ENCODE assay signal across 29 mouse cellular contexts in the genomic region with DNA sequence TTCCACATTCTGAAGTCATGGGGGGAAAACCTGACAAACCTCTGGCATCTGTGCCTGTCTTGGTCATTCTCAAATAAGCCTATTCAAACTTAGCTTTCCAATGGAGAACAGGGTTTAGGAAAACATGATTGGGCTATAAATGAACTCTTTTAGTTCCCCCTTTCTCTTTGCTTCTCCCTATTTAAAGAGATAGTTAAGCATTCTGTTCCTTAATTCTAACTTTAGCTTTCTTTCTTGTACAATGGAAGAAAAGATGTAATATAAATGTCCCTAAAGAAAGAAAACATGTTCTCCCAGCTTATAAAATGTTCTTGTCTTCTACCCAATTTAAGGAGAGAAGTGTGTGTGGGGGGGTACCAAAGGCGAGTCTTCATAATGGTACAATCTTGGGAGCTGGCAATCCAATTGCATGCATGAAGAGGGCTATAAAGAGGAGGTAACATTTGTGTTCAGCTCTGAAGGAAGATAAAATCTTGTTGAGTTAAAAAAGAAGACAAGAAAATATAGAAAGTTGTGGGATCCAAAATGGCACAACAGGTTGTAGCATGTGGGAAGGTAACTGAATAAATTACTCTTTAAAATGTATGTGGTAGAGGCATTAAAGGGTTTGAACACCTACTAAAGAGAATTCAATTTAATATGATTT.
DNase-seq lines count a peak whose midpoint lies in the region; ATAC-seq lines count a peak whose summit lies in the region.
"Had no signal": no experiment of that assay in that cellular context is flagged by ENCODE, and none has a peak within 500 bp of the region (broad histone marks: within the 10 kb centered on the region; RNA-seq: fewer than 3 reads in every experiment).

No protein-coding gene starts in this region.

- peak; percentile 4 to 27 for DNase-seq in frontal cortex, adult 2 months (ENCODE audit: extremely low spot score in 1 of 2, low spot score in 1 of 2)
- no peak for DNase-seq in frontal cortex, postnatal 14 days (ENCODE audit: low spot score in 2 of 2)
- peak; percentile 7 to 17 for DNase-seq in left cerebral cortex, postnatal 14 days (ENCODE audit: low spot score in 2 of 2)
- no peak for DNase-seq in left cerebral cortex, adult 11 months (ENCODE audit: low spot score)
- peak; percentile 58 for DNase-seq in brain, adult 2 months (ENCODE audit: low read depth, low spot score)
- no peak for DNase-seq in kidney, postnatal 4 days
- DNase-seq: adrenal gland, postnatal 10 days; adrenal gland, postnatal 36 days; B cell, adult 2 months; cerebellum, adult 11-12 months; cerebellum, adult 8-10 months; cerebellum, postnatal 10 days; cerebellum, postnatal 36 days; forebrain, postnatal 0 days; gastrocnemius, postnatal 25 days; heart, adult 18-20 months; heart, postnatal 10 days; heart, postnatal 36 days had no signal

- no peaks in the 10 kb centered on the region for H3K27me3 ChIP-seq in midbrain, embryonic 13.5 days
- H3K27me3 ChIP-seq: CH12.LX; forebrain, embryonic 13.5 days; heart, embryonic 12.5 days; heart, embryonic 15.5 days; hindbrain, embryonic 13.5 days; Patski had no signal

- H3K36me3 ChIP-seq in midbrain, embryonic 13.5 days, result no peaks in the 10 kb centered on the region
- H3K36me3 ChIP-seq: forebrain, embryonic 10.5 days; G1E; heart, embryonic 12.5 days; heart, embryonic 15.5 days; hindbrain, embryonic 10.5 days; hindbrain, embryonic 13.5 days had no signal

- no peak overlapping the region for H3K27ac ChIP-seq in midbrain, embryonic 13.5 days
- H3K27ac ChIP-seq: forebrain, embryonic 10.5 days; forebrain, embryonic 13.5 days; heart, embryonic 15.5 days; hindbrain, embryonic 10.5 days; hindbrain, embryonic 13.5 days had no signal

- no peaks in the 10 kb centered on the region for H3K9me3 ChIP-seq in midbrain, embryonic 13.5 days
- H3K9me3 ChIP-seq: forebrain, embryonic 10.5 days; forebrain, embryonic 13.5 days; G1E; heart, embryonic 12.5 days; heart, embryonic 15.5 days; hindbrain, embryonic 10.5 days; hindbrain, embryonic 13.5 days had no signal

- H3K9ac ChIP-seq in midbrain, embryonic 13.5 days (replicated peaks), result no peak overlapping the region
- H3K9ac ChIP-seq: forebrain, embryonic 13.5 days; forebrain, postnatal 0 days; heart, embryonic 12.5 days; heart, embryonic 15.5 days; hindbrain, embryonic 13.5 days had no signal

- no peak for ATAC-seq in midbrain, embryonic 13.5 days
- ATAC-seq: forebrain, embryonic 13.5 days; forebrain, postnatal 0 days; hindbrain, embryonic 16.5 days; Patski had no signal

- intact Hi-C loops in left cerebral cortex, postnatal 14 days (cut with DNase I), result no loop called here

- no peak overlapping the region for H3K4me3 ChIP-seq in midbrain, embryonic 13.5 days (replicated peaks)
- H3K4me3 ChIP-seq: forebrain, embryonic 10.5 days; forebrain, embryonic 13.5 days; heart, embryonic 12.5 days; heart, embryonic 15.5 days; hindbrain, embryonic 10.5 days; hindbrain, embryonic 13.5 days had no signal

- H3K4me2 ChIP-seq in midbrain, embryonic 13.5 days (replicated peaks), result no peak overlapping the region
- H3K4me2 ChIP-seq: forebrain, embryonic 13.5 days; heart, embryonic 12.5 days; heart, embryonic 15.5 days; hindbrain, embryonic 13.5 days had no signal

- no peaks in the 10 kb centered on the region for H3K4me1 ChIP-seq in midbrain, embryonic 13.5 days (replicated peaks)
- H3K4me1 ChIP-seq: forebrain, embryonic 10.5 days; forebrain, embryonic 13.5 days; heart, embryonic 15.5 days; hindbrain, embryonic 10.5 days; hindbrain, embryonic 13.5 days had no signal

- WGBS in midbrain, embryonic 13.5 days, result 87% methylated on average over 1 of the region's 1 CpGs

Comparison
In these comparisons a context has a peak if more than half of its experiments do, and no peak if none do; other contexts are left out.
1. DNase-seq: peak in frontal cortex, adult 2 months (2 of 2), left cerebral cortex, postnatal 14 days (2 of 2) and brain, adult 2 months (single experiment); none in frontal cortex, postnatal 14 days (0 of 2), left cerebral cortex, adult 11 months (single experiment) and kidney, postnatal 4 days (0 of 2).